Mouse (Mus musculus) erythroblast, embryonic 14.5 days (primary cell): ENCODE results near the gene Arhgef5.

ENCODE experiments used
- GATA1 ChIP-seq: IDR thresholded peaks from 2 replicates; pipeline ENCODE4 v1.6.1; 2012; ENCODE audit warnings: low read length, inconsistent platforms, mixed read lengths
- TAL1 ChIP-seq: IDR thresholded peaks from 3 replicates; pipeline ENCODE4 v1.6.1; 2012; ENCODE audit warnings: low read length, inconsistent platforms, mixed read lengths

DNA sequence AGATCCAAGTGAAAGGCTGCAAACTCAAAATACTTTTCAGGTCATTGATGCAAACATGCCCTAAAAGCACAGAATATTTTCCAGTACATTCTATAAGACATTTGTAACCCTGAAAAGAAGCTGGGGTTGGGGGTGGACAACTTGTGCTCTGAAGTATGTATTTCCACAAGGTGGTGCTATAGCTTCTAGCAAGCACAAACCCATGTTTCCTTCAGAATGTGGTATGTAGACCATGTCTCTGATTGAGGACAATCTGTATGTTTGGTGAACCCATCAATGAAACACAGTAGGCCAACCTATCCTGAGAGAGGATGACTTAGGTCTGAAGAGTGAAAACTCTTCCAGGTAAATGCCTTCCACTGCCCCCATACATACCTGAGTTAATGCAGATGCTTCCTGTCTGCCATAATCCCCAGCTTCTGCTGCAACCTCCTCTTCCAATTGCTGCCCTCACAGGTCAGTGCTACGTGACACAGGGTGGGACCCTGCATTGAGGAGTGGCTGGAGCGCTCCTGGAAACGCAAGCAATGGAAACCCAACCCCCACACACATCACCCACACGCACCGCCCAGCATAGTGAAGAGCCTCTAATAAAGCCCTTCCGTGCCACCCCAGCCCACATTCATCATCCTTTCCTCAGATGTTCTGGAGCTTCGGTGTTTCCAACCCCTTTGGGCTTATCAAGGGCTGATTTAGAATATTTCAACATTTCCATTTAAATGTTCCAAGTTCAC lies 11.0 kb upstream of the Arhgef5 start:
- TF ChIP-seq GATA1 (no peak), TAL1 (no peak)
